Mouse (Mus musculus): ENCODE measurements around the gene Tceal8.
A peak's percentile ranks its signal among the peaks of the same experiment; 100 is the strongest.
"Not testable (repeated sequence)": the region's sequence is repeated elsewhere in the genome, so short reads cannot be mapped to it uniquely, and the experiment has no call there.

The Tceal8 gene

GRCm38 (mm10) chrX:136172118-136172551, at the start of gene Tceal8:
Gene Tceal8, minus strand, starts transcription at chrX:136172342.
- ATAC-seq (ENCODE audit: low TSS enrichment), result peak; percentile 98

DNA sequence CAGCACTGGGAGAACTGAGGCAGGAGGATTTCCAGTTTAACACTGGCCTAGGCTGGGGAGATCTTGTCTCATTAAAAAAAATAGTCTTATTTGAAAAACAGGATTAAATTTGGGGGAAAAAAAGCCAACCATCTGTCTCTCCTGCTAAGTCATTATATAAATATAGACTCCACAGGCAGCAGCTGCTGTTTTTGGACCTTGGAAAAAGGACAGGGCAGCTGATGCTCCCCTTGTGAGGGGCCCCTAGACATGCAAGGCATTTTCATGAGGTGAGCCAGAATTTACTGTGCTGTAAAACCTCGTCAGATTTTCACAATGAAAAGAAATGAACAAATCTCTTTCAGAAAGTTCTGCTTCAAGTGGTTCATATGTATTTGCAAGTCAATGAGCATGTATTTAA, 44.2 kb upstream of the Tceal8 start:
- ATAC-seq (ENCODE audit: low TSS enrichment), result peak; percentile 34; the same call in 1 of the 2 replicates

DNA sequence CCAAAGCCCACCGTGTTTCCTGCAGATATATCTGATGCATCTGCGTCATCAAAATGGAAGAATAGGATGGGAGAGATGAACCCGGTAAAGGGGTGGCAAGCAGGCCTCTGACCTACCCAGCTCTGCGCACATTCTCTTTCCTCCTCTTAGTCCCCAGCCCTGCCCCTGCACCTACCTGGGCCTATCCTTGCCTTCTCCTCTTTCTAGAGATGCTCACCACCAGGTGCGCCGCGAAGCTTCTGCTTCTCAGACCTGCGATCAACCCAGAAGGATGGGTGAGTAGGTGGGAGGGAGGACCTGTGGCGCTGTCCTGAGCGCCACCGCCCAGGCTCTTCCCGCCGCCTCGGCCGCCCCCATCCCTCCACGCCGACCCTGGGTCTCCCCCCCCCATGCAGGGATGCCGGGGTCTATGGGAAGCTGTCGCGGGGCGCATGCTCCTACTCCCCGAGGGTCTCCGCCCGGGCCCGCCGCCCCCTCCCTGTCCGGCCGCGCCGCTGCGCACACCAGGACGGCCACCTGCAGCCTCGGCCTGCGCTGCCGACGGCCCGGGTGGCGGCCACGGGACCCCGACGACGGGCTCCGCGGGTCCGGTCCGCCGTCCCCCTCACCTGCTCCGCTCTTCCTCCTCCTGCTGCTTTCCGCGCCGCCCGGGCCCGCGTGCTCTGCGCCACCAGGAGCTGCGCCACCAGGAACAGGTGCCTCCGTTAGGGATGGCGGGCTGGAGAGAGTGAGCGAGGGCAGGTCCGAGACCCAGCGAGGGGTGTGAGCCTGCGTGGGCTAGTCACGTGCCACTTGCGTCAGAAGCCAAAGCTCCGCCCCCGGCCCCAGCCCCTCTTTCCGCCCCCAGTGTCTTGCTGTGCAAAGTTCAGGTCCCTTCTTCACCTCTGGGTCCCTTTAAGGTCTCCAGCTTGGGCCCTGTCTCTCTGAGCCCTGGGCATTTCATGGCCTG, 42.9 kb upstream of the Tceal8 start, which contains the start of the genes Tceal7 and Bex1:
Gene Tceal7 (plus strand): TSS at position 51 of the 949 bp plus-strand sequence.
Gene Bex1 (minus strand): TSS at position 785 of the 949 bp plus-strand sequence.
- ATAC-seq (ENCODE audit: low TSS enrichment), result peak; percentile 67

GRCm38 (mm10) chrX:136213396-136213795, 41.3 kb upstream of the Tceal8 start:
- ATAC-seq (ENCODE audit: low TSS enrichment), result no peak

- no peak for ATAC-seq (ENCODE audit: low TSS enrichment)
Measured at GRCm38 (mm10) chrX:136204406-136204805, 32.3 kb upstream of the Tceal8 start.

DNA sequence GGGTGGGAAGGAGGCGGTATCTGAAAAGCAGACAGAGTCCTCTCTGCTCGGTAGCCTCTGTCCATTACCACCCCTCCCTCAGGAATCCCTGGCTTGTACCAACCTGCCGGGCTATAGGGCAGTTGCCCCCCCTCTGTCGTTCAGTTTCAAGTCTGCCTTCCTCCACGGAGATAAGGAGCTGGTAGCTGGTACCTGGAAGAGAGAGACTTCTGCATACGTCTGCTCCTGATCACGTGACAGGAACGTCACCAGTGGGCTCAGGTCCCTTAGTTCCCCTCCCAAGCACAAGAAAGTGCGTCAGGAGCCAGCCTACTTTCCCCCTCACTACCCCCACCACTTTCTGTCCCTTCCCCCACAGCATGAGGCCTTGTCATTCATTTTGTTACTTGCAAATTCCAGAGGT, 31.5 kb upstream of the Tceal8 start, which contains the start of gene Tceal5:
Gene Tceal5 (minus strand): TSS at position 213 of the 403 bp plus-strand sequence.
- ATAC-seq (ENCODE audit: low TSS enrichment), result peak; percentile 96

- no peak; the same call in 1 of the 2 replicates for ATAC-seq (ENCODE audit: low TSS enrichment)
Measured at GRCm38 (mm10) chrX:136203257-136203656, 31.1 kb upstream of the Tceal8 start.

DNA sequence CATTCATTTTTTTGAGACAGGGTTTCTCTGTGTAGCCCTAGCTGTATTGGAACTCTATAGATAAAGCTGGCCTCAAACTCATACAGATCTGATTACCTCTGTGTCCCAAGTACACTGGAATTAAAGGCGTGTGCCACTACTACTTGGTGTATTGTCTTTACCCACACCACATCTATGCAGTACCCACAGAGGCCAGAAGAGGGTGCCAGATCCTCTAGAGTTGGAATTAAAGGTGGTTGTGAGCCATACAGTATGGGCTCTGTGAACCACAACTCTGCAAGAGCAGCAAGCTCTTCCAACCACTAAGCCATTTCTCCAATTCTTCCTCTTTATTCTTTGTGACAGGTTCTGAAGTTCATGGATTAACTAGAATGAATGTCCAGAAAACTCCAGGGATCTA, 24.7 kb upstream of the Tceal8 start:
- ATAC-seq (ENCODE audit: low TSS enrichment), result no peak

DNA sequence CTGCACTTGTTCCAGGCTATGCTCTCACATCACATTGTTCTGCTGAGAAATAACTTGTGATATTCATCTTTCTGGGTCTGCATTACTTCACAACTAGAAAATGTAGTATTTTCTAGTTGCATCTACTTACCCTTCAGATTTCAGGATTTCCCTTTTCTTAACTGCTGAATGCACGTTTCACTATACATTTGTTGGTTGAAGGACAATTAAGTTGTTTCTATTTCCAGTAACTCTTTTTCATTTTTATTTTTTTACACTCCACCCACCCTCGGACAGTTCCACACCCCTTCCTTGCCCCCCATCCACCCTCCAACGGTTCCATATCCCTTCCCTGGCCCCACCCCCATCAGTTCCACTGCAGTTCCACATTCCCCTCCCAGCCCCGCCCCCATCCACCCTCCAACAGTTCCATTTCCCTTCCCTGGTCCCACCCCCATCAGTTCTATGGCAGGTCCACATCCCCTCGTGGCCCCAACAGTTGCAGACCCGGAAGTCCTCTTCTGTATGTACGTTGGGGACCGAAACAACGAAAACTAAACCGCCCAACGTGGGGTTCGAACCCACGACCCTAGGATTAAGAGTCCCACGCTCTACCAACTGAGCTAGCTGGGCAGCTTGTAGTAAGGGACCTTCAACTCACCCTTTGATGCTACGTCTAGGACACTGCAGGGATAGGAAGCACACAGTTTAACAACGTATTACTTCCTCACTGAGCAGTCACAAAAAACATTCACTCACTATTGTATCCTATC, 23.2 kb upstream of the Tceal8 start:
- no peak for ATAC-seq (ENCODE audit: low TSS enrichment)

GRCm38 (mm10) chrX:136183107-136183506, 11.0 kb upstream of the Tceal8 start:
- no peak for ATAC-seq (ENCODE audit: low TSS enrichment)

DNA sequence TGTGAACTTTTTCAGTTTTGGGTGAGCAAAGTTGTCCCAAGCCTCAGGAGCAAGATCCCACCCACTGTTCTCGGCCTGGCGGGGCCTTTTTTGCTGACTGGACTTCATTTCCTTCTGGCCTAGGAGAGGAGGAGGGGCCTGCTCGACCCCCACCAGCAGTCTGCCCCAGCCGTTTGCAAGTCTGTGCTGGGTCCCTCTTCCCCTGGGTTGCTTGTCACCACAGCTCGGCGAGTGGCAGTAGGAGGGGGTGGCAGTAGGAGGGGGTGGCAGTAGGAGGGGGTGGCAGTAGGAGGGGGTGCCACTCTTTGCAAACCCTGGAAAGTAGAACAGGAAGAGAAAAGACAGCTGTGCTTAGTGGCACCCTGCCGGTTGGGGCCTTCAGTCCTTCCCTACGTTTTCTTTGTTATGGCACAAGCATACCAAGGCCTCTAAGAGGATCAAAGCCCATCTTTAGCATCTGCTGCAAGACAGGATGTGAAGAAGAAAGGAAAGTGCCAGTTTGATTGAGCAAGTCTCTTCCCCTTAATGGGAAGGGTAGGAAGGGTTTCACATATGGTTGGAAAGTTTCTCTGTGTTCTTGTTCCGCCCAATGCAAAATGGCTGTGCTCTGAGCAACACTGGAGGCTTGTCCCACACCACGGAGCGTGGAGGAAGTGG, 8.9 kb upstream of the Tceal8 start:
- no peak for ATAC-seq (ENCODE audit: low TSS enrichment)

GRCm38 (mm10) chrX:136172786-136173185, 644 bp upstream of the Tceal8 start:
- ATAC-seq (ENCODE audit: low TSS enrichment), result no peak

DNA sequence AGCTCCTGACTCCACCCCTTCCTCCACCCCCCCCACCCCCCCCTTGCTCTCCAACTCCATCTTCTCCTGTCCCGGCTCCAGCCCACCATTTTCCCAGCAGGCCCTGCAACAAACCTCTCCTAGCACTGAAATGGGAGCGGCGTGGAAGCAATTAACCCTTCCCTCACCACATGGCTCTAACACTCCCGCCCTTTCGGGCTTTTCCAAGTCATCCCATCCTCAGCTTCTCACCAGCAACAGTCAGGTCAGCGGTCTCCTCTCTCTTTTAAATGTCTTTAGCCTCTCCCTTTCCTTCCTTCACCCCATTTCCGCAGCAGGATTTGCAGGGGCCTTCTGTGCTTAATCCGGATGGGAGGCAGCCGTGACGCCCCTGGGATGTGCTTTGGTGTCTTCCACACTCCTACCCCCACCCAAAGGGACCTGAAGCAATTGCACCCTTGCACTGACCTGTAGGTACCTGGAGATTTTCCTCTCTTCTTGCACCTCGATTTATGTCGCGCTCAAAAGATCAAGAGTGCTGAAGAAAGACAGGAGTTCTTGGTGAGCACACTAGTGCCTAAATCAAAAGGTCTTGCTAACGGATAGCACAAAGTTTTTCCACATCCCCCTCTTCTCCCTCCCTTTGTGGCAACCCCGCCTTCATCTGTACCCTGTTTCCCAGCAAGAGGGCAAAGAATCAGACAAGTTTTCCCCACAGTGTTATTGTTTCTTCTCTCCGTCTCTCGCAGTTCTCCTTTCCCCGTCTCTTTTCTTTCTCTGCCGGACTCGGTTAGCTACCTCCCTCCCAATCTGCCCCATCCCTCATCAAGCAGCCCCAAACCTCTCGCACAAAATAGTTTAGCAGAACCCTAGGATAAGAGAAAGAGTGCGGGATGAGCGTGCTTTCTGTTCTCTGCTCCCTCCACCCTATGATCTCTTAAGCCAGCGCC, 689 bp downstream of the Tceal8 start:
- peak; percentile 74 for ATAC-seq (ENCODE audit: low TSS enrichment)

DNA sequence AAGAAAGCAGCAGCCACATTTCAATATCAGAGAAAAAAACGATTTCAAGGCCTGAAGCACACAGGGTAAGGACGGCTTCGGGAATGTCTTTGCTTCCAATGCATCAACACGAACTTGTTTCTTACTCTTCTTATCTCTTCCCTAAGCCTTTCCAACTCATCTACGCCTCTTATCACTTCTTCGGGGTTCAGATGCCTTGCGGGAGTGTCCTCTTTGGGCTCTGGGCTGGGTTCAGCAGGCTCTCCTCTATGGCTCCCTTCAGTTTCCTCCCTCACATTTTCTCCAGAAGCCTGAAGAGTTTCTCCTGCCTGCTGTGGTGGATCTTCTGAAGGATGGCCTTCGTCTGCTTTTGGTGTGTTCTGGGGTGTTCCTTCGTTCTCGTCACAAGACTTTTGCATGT, 1.5 kb downstream of the Tceal8 start:
- no peak for ATAC-seq (ENCODE audit: low TSS enrichment)

GRCm38 (mm10) chrX:136144195-136144594, 27.9 kb downstream of the Tceal8 start:
- ATAC-seq (ENCODE audit: low TSS enrichment), result no peak

- no peak for ATAC-seq (ENCODE audit: low TSS enrichment)
Measured at GRCm38 (mm10) chrX:136143711-136144110, 28.4 kb downstream of the Tceal8 start.

DNA sequence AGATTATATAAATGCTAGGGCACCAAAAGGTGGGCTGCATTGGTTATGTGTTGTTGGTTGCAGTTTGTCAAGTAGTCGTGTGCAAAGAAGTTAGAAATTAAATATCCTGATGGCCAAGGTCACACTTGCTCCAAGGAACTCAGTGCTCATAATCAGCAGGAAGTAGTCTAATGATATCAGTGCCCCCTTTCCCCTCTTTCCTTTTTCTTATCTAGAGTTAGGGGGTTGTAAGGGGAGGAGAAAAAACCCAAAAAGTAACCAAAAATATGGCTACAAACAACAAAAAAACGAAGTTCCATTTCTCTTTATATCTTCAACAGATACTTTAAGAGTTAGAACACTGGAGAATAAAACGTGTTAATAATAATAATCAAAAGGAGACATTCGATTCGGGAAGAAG, 30.8 kb downstream of the Tceal8 start:
- no peak for ATAC-seq (ENCODE audit: low TSS enrichment)

- not testable (repeated sequence) for ATAC-seq (ENCODE audit: low TSS enrichment)
Measured at GRCm38 (mm10) chrX:136139640-136140004, 32.5 kb downstream of the Tceal8 start.

DNA sequence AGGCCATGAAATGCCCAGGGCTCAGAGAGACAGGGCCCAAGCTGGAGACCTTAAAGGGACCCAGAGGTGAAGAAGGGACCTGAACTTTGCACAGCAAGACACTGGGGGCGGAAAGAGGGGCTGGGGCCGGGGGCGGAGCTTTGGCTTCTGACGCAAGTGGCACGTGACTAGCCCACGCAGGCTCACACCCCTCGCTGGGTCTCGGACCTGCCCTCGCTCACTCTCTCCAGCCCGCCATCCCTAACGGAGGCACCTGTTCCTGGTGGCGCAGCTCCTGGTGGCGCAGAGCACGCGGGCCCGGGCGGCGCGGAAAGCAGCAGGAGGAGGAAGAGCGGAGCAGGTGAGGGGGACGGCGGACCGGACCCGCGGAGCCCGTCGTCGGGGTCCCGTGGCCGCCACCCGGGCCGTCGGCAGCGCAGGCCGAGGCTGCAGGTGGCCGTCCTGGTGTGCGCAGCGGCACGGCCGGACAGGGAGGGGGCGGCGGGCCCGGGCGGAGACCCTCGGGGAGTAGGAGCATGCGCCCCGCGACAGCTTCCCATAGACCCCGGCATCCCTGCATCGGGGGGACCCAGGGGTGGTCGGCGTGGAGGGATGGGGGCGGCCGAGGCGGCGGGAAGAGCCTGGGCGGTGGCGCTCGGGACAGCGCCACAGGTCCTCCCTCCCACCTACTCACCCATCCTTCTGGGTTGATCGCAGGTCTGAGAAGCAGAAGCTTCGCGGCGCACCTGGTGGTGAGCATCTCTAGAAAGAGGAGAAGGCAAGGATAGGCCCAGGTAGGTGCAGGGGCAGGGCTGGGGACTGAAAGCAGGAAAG, 33.1 kb downstream of the Tceal8 start, which contains the start of gene Bex4:
Gene Bex4 (plus strand): TSS at position 170 of the 813 bp plus-strand sequence.
- ATAC-seq (ENCODE audit: low TSS enrichment), result peak; percentile 85

- ATAC-seq (ENCODE audit: low TSS enrichment), result no peak
Measured at GRCm38 (mm10) chrX:136135559-136135958, 36.6 kb downstream of the Tceal8 start.
